Mouse (Mus musculus): ENCODE measurements around the gene Cnnm4. TPM values are rescaled to one million over a fixed set of nuclear protein-coding genes. Genes with fewer than 3 reads are reported as not detected.

Gene Cnnm4
- polyA plus RNA-seq, 1 experiment, result 0.27 TPM

- Histone ChIP-seq H3K36me3 (ENCODE audit: control insufficient read depth) (no peaks in the 10 kb centered on the region), H3K4me3 (replicated peaks) (no peak overlapping the region), H3K4me1 (ENCODE audit: control insufficient read depth) (peaks cover 4% of the 10 kb centered on the region), H3K27me3 (ENCODE audit: control insufficient read depth) (no peaks in the 10 kb centered on the region), H3K9me3 (ENCODE audit: control insufficient read depth, low read length) (no peaks in the 10 kb centered on the region)
- no peak for TF ChIP-seq GATA1 (IDR thresholded peaks at IDR 0.05; ENCODE audit: low read length)
- no peak for TF ChIP-seq TAL1 (IDR thresholded peaks at IDR 0.05; ENCODE audit: low read length)
Measured at GRCm38 (mm10) chr1:36483825-36484224, 12.4 kb downstream of the Cnnm4 start.

DNA sequence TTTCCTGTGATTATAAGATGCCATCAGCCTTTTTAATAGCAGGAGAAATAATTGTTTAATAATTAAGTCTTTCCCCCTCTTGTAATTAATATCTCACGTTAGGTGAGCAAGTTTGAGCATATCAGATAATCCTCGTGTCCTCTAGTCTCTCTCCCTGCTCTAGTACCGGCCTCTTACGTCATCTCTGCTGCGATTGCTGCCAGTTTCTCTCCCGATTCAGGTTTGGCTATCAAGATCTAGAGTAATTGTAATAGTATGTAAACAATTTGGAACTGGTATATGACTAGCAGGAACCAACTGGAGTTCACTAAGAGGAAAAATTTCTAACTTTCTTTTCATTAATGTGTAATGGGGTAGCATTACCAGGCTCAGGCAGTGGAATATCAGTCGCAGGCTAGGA lies 13.7 kb downstream of the Cnnm4 start:
- no peaks in the 10 kb centered on the region for H3K36me3 ChIP-seq (ENCODE audit: control insufficient read depth)
- H3K4me1 ChIP-seq (ENCODE audit: control insufficient read depth), result peaks cover 4% of the 10 kb centered on the region
- TF ChIP-seq GATA1 (IDR thresholded peaks at IDR 0.05; ENCODE audit: low read length) (no peak), TAL1 (IDR thresholded peaks at IDR 0.05; ENCODE audit: low read length) (no peak)
- H3K4me3 ChIP-seq (replicated peaks), result no peak overlapping the region
- no peaks in the 10 kb centered on the region for H3K9me3 ChIP-seq (ENCODE audit: control insufficient read depth, low read length)
- no peaks in the 10 kb centered on the region for H3K27me3 ChIP-seq (ENCODE audit: control insufficient read depth)

DNA sequence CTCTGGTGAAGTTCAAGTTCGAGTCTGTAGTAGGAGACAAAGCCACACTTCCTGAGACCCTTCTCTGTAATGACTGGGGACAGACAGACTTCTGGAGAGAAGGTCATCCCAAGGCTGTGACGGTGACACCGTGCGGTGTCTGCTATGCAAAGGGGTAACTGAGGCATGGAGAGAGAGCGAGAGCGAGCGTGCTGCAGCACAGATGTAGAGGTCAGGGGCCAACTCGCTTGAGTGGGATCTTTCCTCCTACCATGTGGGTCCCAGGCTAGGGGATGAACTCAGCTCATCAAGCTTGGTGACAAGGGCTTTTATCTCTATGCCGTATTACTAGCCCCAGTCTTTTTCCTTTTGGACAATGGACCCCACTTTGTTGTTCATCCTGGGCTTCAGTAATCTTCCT lies 15.7 kb downstream of the Cnnm4 start:
- Histone ChIP-seq H3K36me3 (ENCODE audit: control insufficient read depth) (no peaks in the 10 kb centered on the region), H3K4me3 (replicated peaks) (no peak overlapping the region), H3K4me1 (ENCODE audit: control insufficient read depth) (peaks cover 4% of the 10 kb centered on the region), H3K9me3 (ENCODE audit: control insufficient read depth, low read length) (no peaks in the 10 kb centered on the region), H3K27me3 (ENCODE audit: control insufficient read depth) (no peaks in the 10 kb centered on the region)
- TF ChIP-seq GATA1 (IDR thresholded peaks at IDR 0.05; ENCODE audit: low read length), result no peak
- TF ChIP-seq TAL1 (IDR thresholded peaks at IDR 0.05; ENCODE audit: low read length), result no peak

GRCm38 (mm10) chr1:36489661-36490060 lies 18.2 kb downstream of the Cnnm4 start:
- Histone ChIP-seq H3K4me3 (replicated peaks) (no peak overlapping the region), H3K27me3 (ENCODE audit: control insufficient read depth) (no peaks in the 10 kb centered on the region), H3K9me3 (ENCODE audit: control insufficient read depth, low read length) (no peaks in the 10 kb centered on the region; the same call in 1 of the 2 replicates), H3K4me1 (ENCODE audit: control insufficient read depth) (no peaks in the 10 kb centered on the region; the same call in 1 of the 2 replicates), H3K36me3 (ENCODE audit: control insufficient read depth) (no peaks in the 10 kb centered on the region)
- TF ChIP-seq GATA1 (IDR thresholded peaks at IDR 0.05; ENCODE audit: low read length) (no peak), TAL1 (IDR thresholded peaks at IDR 0.05; ENCODE audit: low read length) (no peak)

DNA sequence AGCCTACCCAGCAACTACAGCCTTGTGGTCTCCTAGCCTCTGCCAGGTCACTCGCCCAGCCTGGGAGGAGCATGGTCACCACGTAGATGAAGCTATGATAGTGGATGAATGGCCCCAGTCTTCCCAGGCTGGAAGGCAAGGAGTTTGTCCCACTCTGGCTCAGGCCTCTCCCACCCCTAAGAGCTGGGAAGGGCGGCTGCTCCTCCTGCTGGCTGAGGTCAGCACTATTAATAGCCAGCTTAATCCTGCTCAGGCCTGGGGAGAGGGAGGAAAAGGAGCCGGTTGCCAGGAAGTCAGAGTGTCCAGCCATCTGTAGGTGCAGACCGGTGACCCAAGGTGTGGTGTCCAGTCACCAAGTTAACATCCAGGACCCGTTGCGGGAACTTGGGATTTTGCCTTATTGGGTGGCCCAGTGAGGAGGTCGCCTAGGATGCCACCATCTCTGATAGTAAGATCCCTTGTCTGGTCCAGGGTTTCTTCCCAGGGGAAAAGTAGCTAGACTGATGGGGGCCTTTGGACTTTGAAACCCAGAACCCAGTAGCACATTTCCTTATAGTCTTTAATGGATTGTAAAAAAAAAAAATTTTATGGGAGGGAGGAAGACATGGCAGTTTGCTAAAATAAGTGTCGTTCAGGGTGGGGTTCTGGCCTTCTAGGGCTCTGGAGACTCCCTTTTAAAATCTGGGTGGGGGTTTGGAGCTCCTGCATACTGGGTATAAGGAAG lies 21.2 kb downstream of the Cnnm4 start:
- peaks cover 2% of the 10 kb centered on the region; the same call in 1 of the 2 replicates for H3K9me3 ChIP-seq (ENCODE audit: control insufficient read depth, low read length)
- H3K4me3 ChIP-seq (replicated peaks), result no peak overlapping the region
- H3K4me1 ChIP-seq (ENCODE audit: control insufficient read depth), result no peaks in the 10 kb centered on the region
- TF ChIP-seq GATA1 (IDR thresholded peaks at IDR 0.05; ENCODE audit: low read length) (no peak), TAL1 (IDR thresholded peaks at IDR 0.05; ENCODE audit: low read length) (no peak)
- no peaks in the 10 kb centered on the region for H3K27me3 ChIP-seq (ENCODE audit: control insufficient read depth)
- no peaks in the 10 kb centered on the region for H3K36me3 ChIP-seq (ENCODE audit: control insufficient read depth)

DNA sequence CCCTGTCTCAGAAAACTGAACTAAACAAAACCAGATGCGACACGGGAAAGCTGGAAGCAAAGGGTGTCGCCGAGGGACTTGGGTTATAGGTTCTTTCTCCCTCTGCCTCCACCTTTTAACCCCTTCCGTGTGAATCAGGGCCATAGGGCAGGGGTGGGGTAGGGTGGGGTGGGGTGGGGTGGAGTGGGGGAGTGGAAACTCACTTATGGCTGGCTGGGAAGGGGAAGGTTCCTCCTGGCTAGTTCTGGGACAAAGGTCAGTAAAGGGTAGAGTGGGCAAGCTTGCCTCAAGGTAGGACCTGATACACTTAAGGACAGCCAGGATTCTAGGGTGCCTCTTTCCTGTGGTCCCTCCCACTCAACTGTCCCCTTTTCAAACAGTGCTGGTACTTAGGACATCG lies 21.9 kb downstream of the Cnnm4 start:
- Histone ChIP-seq H3K9me3 (ENCODE audit: control insufficient read depth, low read length) (peaks cover 2% of the 10 kb centered on the region; the same call in 1 of the 2 replicates), H3K36me3 (ENCODE audit: control insufficient read depth) (no peaks in the 10 kb centered on the region), H3K4me3 (replicated peaks) (no peak overlapping the region), H3K27me3 (ENCODE audit: control insufficient read depth) (no peaks in the 10 kb centered on the region), H3K4me1 (ENCODE audit: control insufficient read depth) (no peaks in the 10 kb centered on the region)
- TF ChIP-seq TAL1 (IDR thresholded peaks at IDR 0.05; ENCODE audit: low read length) (no peak), GATA1 (IDR thresholded peaks at IDR 0.05; ENCODE audit: low read length) (no peak)

DNA sequence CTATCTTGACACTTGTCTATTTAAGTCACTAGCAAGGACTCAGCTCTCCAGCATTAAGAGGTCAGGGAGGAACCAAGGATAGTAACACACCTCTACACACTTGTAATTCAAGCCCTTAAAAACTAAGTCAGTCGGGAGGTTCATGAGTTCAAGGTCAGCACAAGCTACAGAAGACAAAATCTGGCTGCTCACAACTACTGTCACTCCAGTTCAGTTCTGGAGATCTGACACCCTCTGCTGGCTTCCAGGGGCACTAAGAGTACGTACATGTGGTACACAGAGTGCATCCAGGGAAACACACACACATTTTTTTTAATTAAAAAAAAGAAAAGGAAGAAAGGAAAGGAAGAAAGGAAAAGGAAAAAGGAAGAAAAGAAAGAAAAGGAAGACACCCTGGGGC lies 25.3 kb downstream of the Cnnm4 start:
- peaks cover 9% of the 10 kb centered on the region for H3K36me3 ChIP-seq (ENCODE audit: control insufficient read depth)
- H3K4me3 ChIP-seq (replicated peaks), result no peak overlapping the region
- no peaks in the 10 kb centered on the region; the same call in 1 of the 2 replicates for H3K4me1 ChIP-seq (ENCODE audit: control insufficient read depth)
- peaks cover 2% of the 10 kb centered on the region; the same call in 1 of the 2 replicates for H3K9me3 ChIP-seq (ENCODE audit: control insufficient read depth, low read length)
- no peaks in the 10 kb centered on the region for H3K27me3 ChIP-seq (ENCODE audit: control insufficient read depth)
- TF ChIP-seq TAL1 (IDR thresholded peaks at IDR 0.05; ENCODE audit: low read length) (no peak), GATA1 (IDR thresholded peaks at IDR 0.05; ENCODE audit: low read length) (no peak)

DNA sequence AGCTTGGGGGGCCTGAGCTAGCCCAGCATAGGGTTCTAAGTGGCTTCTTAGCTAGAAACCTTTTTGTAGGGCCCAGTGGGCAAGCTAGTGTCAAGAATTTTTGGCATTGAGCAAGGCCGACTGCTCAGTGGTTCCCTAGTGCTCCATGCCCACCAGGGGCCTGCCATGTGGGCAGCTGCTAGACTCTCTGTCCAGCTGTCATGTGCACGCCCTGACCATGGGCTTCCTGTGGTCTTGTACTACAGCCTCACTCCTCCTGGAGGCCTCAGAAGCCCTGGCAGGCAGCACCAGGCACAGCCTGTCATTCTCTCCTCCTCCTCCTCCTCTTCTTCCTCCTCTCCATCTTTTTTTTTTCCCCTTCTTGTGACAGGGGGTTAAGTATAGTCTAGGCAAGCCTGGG lies 25.9 kb downstream of the Cnnm4 start:
- no peaks in the 10 kb centered on the region for H3K27me3 ChIP-seq (ENCODE audit: control insufficient read depth)
- no peak for TF ChIP-seq GATA1 (IDR thresholded peaks at IDR 0.05; ENCODE audit: low read length)
- no peak for TF ChIP-seq TAL1 (IDR thresholded peaks at IDR 0.05; ENCODE audit: low read length)
- H3K4me3 ChIP-seq (replicated peaks), result no peak overlapping the region
- peaks cover 2% of the 10 kb centered on the region; the same call in 1 of the 2 replicates for H3K9me3 ChIP-seq (ENCODE audit: control insufficient read depth, low read length)
- no peaks in the 10 kb centered on the region; the same call in 1 of the 2 replicates for H3K4me1 ChIP-seq (ENCODE audit: control insufficient read depth)
- H3K36me3 ChIP-seq (ENCODE audit: control insufficient read depth), result peaks cover 9% of the 10 kb centered on the region

- TF ChIP-seq TAL1 (IDR thresholded peaks at IDR 0.05; ENCODE audit: low read length) (no peak), GATA1 (IDR thresholded peaks at IDR 0.05; ENCODE audit: low read length) (no peak)
- H3K4me3 ChIP-seq (replicated peaks), result no peak overlapping the region
- H3K9me3 ChIP-seq (ENCODE audit: control insufficient read depth, low read length), result no peaks in the 10 kb centered on the region
- no peaks in the 10 kb centered on the region; the same call in 1 of the 2 replicates for H3K4me1 ChIP-seq (ENCODE audit: control insufficient read depth)
- H3K36me3 ChIP-seq (ENCODE audit: control insufficient read depth), result peaks cover 9% of the 10 kb centered on the region
- H3K27me3 ChIP-seq (ENCODE audit: control insufficient read depth), result no peaks in the 10 kb centered on the region
Measured at GRCm38 (mm10) chr1:36501261-36501660, 29.8 kb downstream of the Cnnm4 start.
